Comparison of ENCODE assay signal across 9 mouse cellular contexts in the genomic region with DNA sequence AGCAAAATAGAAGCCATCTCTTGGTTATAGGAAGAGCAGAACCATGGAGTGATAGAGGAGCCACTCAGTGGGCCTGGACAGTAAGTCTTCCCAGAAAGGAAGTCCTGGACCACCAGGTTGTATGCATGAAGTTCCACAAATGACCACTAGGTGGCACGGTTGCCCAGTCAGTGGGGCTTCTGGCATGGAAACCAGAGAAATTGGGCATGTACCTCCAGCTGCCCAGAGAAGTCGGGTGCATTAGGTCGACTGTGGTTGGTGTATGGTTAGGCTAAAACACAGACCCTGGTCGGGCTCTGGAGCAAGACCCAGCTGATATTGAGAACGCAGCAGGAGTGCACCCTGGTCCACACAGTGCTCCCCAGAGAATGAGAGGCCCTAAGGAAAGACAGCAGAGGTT. TPM values are rescaled to one million over a fixed set of nuclear protein-coding genes. Genes with fewer than 3 reads are reported as not detected.
DNase-seq lines count a peak whose midpoint lies in the region; ATAC-seq and TF ChIP-seq lines count a peak whose summit lies in the region.
"Had no signal": no experiment of that assay in that cellular context is flagged by ENCODE, and none has a peak within 500 bp of the region (broad histone marks: within the 10 kb centered on the region; RNA-seq: fewer than 3 reads in every experiment).

No protein-coding gene starts in this region.

- H3K9me3 ChIP-seq in E14TG2a.4 (ENCODE audit: low read length): no peaks in the 10 kb centered on the region
- no peaks in the 10 kb centered on the region for H3K9me3 ChIP-seq in forebrain, embryonic 10.5 days
- H3K9me3 ChIP-seq in liver, postnatal 0 days (ENCODE audit: low read length): no peaks in the 10 kb centered on the region
- no peaks in the 10 kb centered on the region for H3K9me3 ChIP-seq in neural tube, embryonic 15.5 days (replicated peaks)
- H3K9me3 ChIP-seq: heart, embryonic 13.5 days had no signal

- ATAC-seq in liver, postnatal 0 days: peak; percentile 44; the same call in 1 of the 2 replicates
- peak; percentile 66; the same call in 1 of the 2 replicates for ATAC-seq in neural tube, embryonic 15.5 days (ENCODE audit: low FRiP score)

- H3K4me2 ChIP-seq in liver, postnatal 0 days (ENCODE audit: low read depth, low read length): no peak overlapping the region
- H3K4me2 ChIP-seq in neural tube, embryonic 15.5 days: no peak overlapping the region
- H3K4me2 ChIP-seq: heart, embryonic 13.5 days had no signal

- intact Hi-C loops in heart, postnatal 25 days (cut with DNase I): loop anchor here (1.0 to 5.0 kb wide), 4 partner anchors 79 to 545 kb away; no protein-coding TSS in a partner anchor

- WGBS in forebrain, embryonic 10.5 days: 7% methylated on average over 5 of the region's 5 CpGs
- 1% methylated on average over 5 of the region's 5 CpGs for WGBS in liver, postnatal 0 days (ENCODE audit: insufficient replicate concordance)
- 6% methylated on average over 5 of the region's 5 CpGs for WGBS in neural tube, embryonic 15.5 days

- no peak overlapping the region for H3K9ac ChIP-seq in liver, postnatal 0 days (replicated peaks)
- no peak overlapping the region for H3K9ac ChIP-seq in neural tube, embryonic 15.5 days (replicated peaks)
- H3K9ac ChIP-seq: heart, embryonic 13.5 days had no signal

- peak; percentile 97 for TF ChIP-seq CTCF in E14TG2a.4 (conservative IDR thresholded peaks at IDR 0.05; ENCODE audit: low read length)
- peak; percentile 98 for TF ChIP-seq CTCF in liver, postnatal 0 days (IDR thresholded peaks at IDR 0.05; ENCODE audit: low read depth)

- peak overlapping the region; percentile 33; the same call in 1 of the 2 replicates for H3K4me3 ChIP-seq in E14TG2a.4 (replicated peaks; ENCODE audit: low read length)
- H3K4me3 ChIP-seq in forebrain, embryonic 10.5 days: no peak overlapping the region
- H3K4me3 ChIP-seq in liver, postnatal 0 days (ENCODE audit: low read depth, low read length): no peak overlapping the region
- no peak overlapping the region for H3K4me3 ChIP-seq in neural tube, embryonic 15.5 days (replicated peaks)
- H3K4me3 ChIP-seq: heart, embryonic 13.5 days had no signal

- H3K27ac ChIP-seq in forebrain, embryonic 10.5 days: no peak overlapping the region
- no peak overlapping the region for H3K27ac ChIP-seq in liver, postnatal 0 days (ENCODE audit: low read depth)
- H3K27ac ChIP-seq in neural tube, embryonic 15.5 days (replicated peaks): no peak overlapping the region
- H3K27ac ChIP-seq: heart, embryonic 13.5 days had no signal

- no peaks in the 10 kb centered on the region for H3K36me3 ChIP-seq in E14TG2a.4 (ENCODE audit: insufficient read depth, low read length)
- no peaks in the 10 kb centered on the region for H3K36me3 ChIP-seq in forebrain, embryonic 10.5 days (replicated peaks)
- H3K36me3 ChIP-seq in liver, postnatal 0 days (replicated peaks; ENCODE audit: insufficient read depth, low read length): no peaks in the 10 kb centered on the region
- H3K36me3 ChIP-seq in neural tube, embryonic 15.5 days: no peaks in the 10 kb centered on the region
- H3K36me3 ChIP-seq: heart, embryonic 13.5 days had no signal

- peaks cover 14% of the 10 kb centered on the region for H3K27me3 ChIP-seq in E14TG2a.4 (ENCODE audit: insufficient read depth, low read length)
- 0 out of 2 replicates have a peak, but pooled peaks cover 5% of the 10 kb centered on the region for H3K27me3 ChIP-seq in forebrain, embryonic 10.5 days (ENCODE audit: poor library complexity, severe bottlenecking)
- H3K27me3 ChIP-seq in liver, postnatal 0 days (ENCODE audit: insufficient read depth, low read length): 0 out of 2 replicates have a peak, but pooled peaks cover 7% of the 10 kb centered on the region
- H3K27me3 ChIP-seq in neural tube, embryonic 15.5 days (replicated peaks): no peaks in the 10 kb centered on the region; the same call in 1 of the 2 replicates

- peak; percentile 55 for DNase-seq in c-Kit-negative CD71-positive TER-119-positive erythroid progenitor cells, embryonic 14.5 days (ENCODE audit: low read depth, low spot score)
- peak; percentile 85 for DNase-seq in forebrain, embryonic 10.5 days (ENCODE audit: extremely low spot score, low spot score)
- peak; percentile 44 for DNase-seq in heart, postnatal 25 days (ENCODE audit: low spot score)
- DNase-seq in kidney, postnatal 4 days: peak; percentile 91 to 92
- peak; percentile 87 for DNase-seq in liver, postnatal 0 days
- DNase-seq in testis, postnatal 14 days (ENCODE audit: low spot score): peak; percentile 68

- peaks cover 45% of the 10 kb centered on the region for H3K4me1 ChIP-seq in E14TG2a.4 (replicated peaks; ENCODE audit: low read depth, low read length)
- H3K4me1 ChIP-seq in forebrain, embryonic 10.5 days: 0 out of 2 replicates have a peak, but pooled peaks cover 10% of the 10 kb centered on the region
- H3K4me1 ChIP-seq in liver, postnatal 0 days (ENCODE audit: insufficient read depth): no peaks in the 10 kb centered on the region
- peaks cover 7% of the 10 kb centered on the region; the same call in 1 of the 2 replicates for H3K4me1 ChIP-seq in neural tube, embryonic 15.5 days

- no peak for TF ChIP-seq EP300 in liver, postnatal 0 days (IDR thresholded peaks at IDR 0.05; ENCODE audit: low read depth)

RNA-seq across cellular contexts. Expression of a gene that starts 38.8 kb away (rescaled TPM):
- 5.0 and 5.2 TPM in 2 replicates for polyA plus RNA-seq in forebrain, embryonic 10.5 days (2016; fragmentation: Nextera tagmentation; extraction: Ambion mirVana)
- under 1 TPM; 0.56 to 0.62 TPM for total RNA-seq in heart, postnatal 25 days (2021)
- polyA plus RNA-seq in liver, postnatal 0 days (2015; fragmentation: Nextera tagmentation; extraction: Ambion mirVana): 1.1 TPM in 2 replicates
- 0.37 and 1.7 TPM in 2 replicates for polyA plus RNA-seq in neural tube, embryonic 15.5 days (2015; fragmentation: Nextera tagmentation; extraction: Ambion mirVana)
